Mouse (Mus musculus): ENCODE measurements around the gene Secisbp2l. TPM values are rescaled to one million over a fixed set of nuclear protein-coding genes. Genes with fewer than 3 reads are reported as not detected.

Gene Secisbp2l
- total and polyA plus RNA-seq, 3 experiments = 8.7 to 15.1 (median 8.9) TPM

DNA sequence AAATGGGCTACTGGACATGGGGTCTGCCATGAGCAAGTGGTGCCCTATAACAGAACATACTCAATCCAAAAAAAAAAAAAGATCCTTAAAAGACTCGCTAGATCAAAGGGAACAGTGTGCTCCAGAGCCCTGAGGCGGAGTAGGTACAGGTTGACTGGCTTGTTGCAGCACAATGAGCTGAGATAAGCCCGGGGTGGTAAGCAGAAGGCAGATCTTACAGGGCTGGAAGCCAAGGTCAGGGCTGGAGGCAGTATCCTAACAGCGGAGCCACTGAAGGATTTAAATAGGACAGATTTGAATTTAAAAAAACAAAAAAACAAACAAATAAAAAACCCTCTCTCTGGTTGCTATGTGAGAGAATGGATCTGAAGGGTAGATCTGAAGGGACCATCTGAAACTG, 17.8 kb upstream of the Secisbp2l start:
- Histone ChIP-seq H3K9me3 (replicated peaks; ENCODE audit: low read length) (no peaks in the 10 kb centered on the region), H3K27me3 (replicated peaks) (no peaks in the 10 kb centered on the region), H3K4me2 (ENCODE audit: insufficient read depth, low read depth, poor library complexity, severe bottlenecking) (no peak overlapping the region), H3K79me2 (replicated peaks; ENCODE audit: control insufficient read depth, extremely low read depth, insufficient read depth, poor library complexity, severe bottlenecking) (no peaks in the 10 kb centered on the region; the same call in 1 of the 2 replicates), H3K4me3 (replicated peaks in 1 of 3; ENCODE audit: low read depth in 2 of 3, low read length in 2 of 3, poor library complexity in 1 of 3) (no peak overlapping the region), H3K4me1 (ENCODE audit: control insufficient read depth in 1 of 2, insufficient read depth in 2 of 2) (no peaks in the 10 kb centered on the region), H3K9ac (ENCODE audit: insufficient read depth, low read depth) (no peak overlapping the region), H3K27ac (ENCODE audit: insufficient read depth, low read depth) (no peak overlapping the region), H3K36me3 (replicated peaks in 1 of 2; ENCODE audit: control insufficient read depth in 1 of 2, insufficient read depth in 1 of 2, low read length in 1 of 2) (peaks cover 0 to 19% of the 10 kb centered on the region in 2 experiments)
- dilution Hi-C loops (cut with MboI; ENCODE audit: extremely low pct_ligation_motif_present, extremely low pct_unique_long_range_greater_than_20kb, low sequenced_read_pairs) (no loop called here), in situ Hi-C loops (cut with MboI; ENCODE audit: low pct_ligation_motif_present, low pct_unique_long_range_greater_than_20kb, low sequenced_read_pairs) (no loop called here)
- no peak for TF ChIP-seq ZNF384 (IDR thresholded peaks at IDR 0.05; ENCODE audit: low read depth, low read length)
- no peak for TF ChIP-seq RAD21 (IDR thresholded peaks at IDR 0.05; ENCODE audit: low read depth, low read length)
- TF ChIP-seq IRF4 (IDR thresholded peaks at IDR 0.05; ENCODE audit: low read depth, low read length) = no peak
- no peak for TF ChIP-seq MEF2A (IDR thresholded peaks at IDR 0.05; ENCODE audit: borderline replicate concordance, low read depth, low read length)
- TF ChIP-seq CTCF (conservative IDR thresholded peaks at IDR 0.05 in 1 of 2, IDR thresholded peaks at IDR 0.05 in 1 of 2; ENCODE audit: low read depth in 2 of 2, low read length in 2 of 2) = no peak
- TF ChIP-seq GABPA (IDR thresholded peaks at IDR 0.05; ENCODE audit: insufficient replicate concordance, low read depth, low read length) = no peak
- TF ChIP-seq MYC (IDR thresholded peaks at IDR 0.05; ENCODE audit: low read depth, low read length) = no peak
- no peak for TF ChIP-seq SIN3A (IDR thresholded peaks at IDR 0.05; ENCODE audit: low read length)
- no peak for DNase-seq (ENCODE audit: extremely low read depth)

- Histone ChIP-seq H3K4me3 (replicated peaks in 1 of 3; ENCODE audit: low read depth in 2 of 3, low read length in 2 of 3, poor library complexity in 1 of 3) (no peak overlapping the region), H3K4me1 (ENCODE audit: control insufficient read depth in 1 of 2, insufficient read depth in 2 of 2) (peaks cover under 1 to 16% of the 10 kb centered on the region in 2 experiments), H3K9ac (ENCODE audit: insufficient read depth, low read depth) (no peak overlapping the region), H3K4me2 (ENCODE audit: insufficient read depth, low read depth, poor library complexity, severe bottlenecking) (no peak overlapping the region), H3K9me3 (replicated peaks; ENCODE audit: low read length) (no peaks in the 10 kb centered on the region), H3K27me3 (replicated peaks) (no peaks in the 10 kb centered on the region), H3K79me2 (replicated peaks; ENCODE audit: control insufficient read depth, extremely low read depth, insufficient read depth, poor library complexity, severe bottlenecking) (no peaks in the 10 kb centered on the region; the same call in 1 of the 2 replicates), H3K36me3 (replicated peaks in 1 of 2; ENCODE audit: control insufficient read depth in 1 of 2, insufficient read depth in 1 of 2, low read length in 1 of 2) (peaks cover 0 to 19% of the 10 kb centered on the region in 2 experiments), H3K27ac (ENCODE audit: insufficient read depth, low read depth) (no peak overlapping the region)
- dilution Hi-C loops (cut with MboI; ENCODE audit: extremely low pct_ligation_motif_present, extremely low pct_unique_long_range_greater_than_20kb, low sequenced_read_pairs) = no loop called here
- in situ Hi-C loops (cut with MboI; ENCODE audit: low pct_ligation_motif_present, low pct_unique_long_range_greater_than_20kb, low sequenced_read_pairs) = no loop called here
- no peak for DNase-seq (ENCODE audit: extremely low read depth)
- TF ChIP-seq MAFK (IDR thresholded peaks at IDR 0.05; ENCODE audit: insufficient replicate concordance, low read length) (no peak), TBP (conservative IDR thresholded peaks at IDR 0.05; ENCODE audit: low read depth, low read length) (no peak), MAX (IDR thresholded peaks at IDR 0.05; ENCODE audit: low read length) (no peak), ELF1 (IDR thresholded peaks at IDR 0.05; ENCODE audit: low read depth, low read length) (no peak), CTCF (conservative IDR thresholded peaks at IDR 0.05 in 1 of 2, IDR thresholded peaks at IDR 0.05 in 1 of 2; ENCODE audit: low read depth in 2 of 2, low read length in 2 of 2) (no peak), RAD21 (IDR thresholded peaks at IDR 0.05; ENCODE audit: low read depth, low read length) (no peak), CHD1 (IDR thresholded peaks at IDR 0.05; ENCODE audit: low read depth, low read length) (no peak), JUND (conservative IDR thresholded peaks at IDR 0.05; ENCODE audit: low read depth, low read length) (no peak), MYC (IDR thresholded peaks at IDR 0.05; ENCODE audit: low read depth, low read length) (no peak), PAX5 (IDR thresholded peaks at IDR 0.05; ENCODE audit: low read length) (no peak), BHLHE40 (IDR thresholded peaks at IDR 0.05; ENCODE audit: low read depth, low read length) (no peak), POLR2AphosphoS2 (IDR thresholded peaks at IDR 0.05; ENCODE audit: low read depth, low read length) (no peak)
These were observed 15.2 kb upstream of the Secisbp2l start for GRCm38 (mm10) chr2:125797872-125798271.

Measured in CH12.LX (cell line).